Mouse (Mus musculus): ENCODE measurements around the gene Tmem213. TPM values are rescaled to one million over a fixed set of nuclear protein-coding genes. Genes with fewer than 3 reads are reported as not detected.

Tmem213 gene
- not detected in 2 replicates for polyA plus RNA-seq (2015; fragmentation: Nextera tagmentation; extraction: Ambion mirVana)

DNA sequence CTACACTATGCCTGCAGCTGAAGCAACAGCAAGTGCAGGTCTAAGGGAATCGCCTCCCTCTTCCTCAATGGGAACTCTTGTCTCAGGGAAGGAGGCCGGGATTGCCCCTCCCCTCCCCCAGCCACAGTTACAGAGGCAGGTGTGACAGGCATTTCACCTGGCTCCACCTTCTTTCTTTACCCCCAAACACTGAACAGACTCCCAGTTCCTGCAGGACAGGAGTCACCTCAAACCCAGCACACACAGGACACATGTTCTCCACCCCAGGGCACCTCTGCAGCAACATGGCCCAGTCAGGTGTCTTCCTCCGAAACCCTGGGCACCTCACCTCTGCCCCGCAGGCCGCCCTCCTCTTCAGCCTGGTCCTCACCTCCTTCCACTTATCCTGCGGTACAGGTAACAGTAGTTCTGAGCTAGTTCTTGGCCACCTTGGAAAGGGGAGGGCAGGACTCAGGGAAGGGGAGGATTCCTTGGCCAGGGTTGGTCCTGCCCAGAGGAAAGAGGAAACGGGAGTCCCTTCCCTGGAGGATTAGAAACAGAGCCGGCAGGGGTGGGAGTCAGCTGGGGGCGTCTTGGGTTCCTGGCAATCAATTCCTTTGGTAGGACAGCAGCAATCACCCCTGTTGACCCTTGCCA, at the start of gene Tmem213:
Gene Tmem213, plus strand, starts transcription at position 96 of the 636 bp plus-strand sequence.
- Histone ChIP-seq H3K9me3 (ENCODE audit: control insufficient read depth, low read length) (no peaks in the 10 kb centered on the region), H3K27ac (ENCODE audit: low read length) (no peak within 1 kb of the TSS), H3K36me3 (ENCODE audit: control insufficient read depth, insufficient read depth, low read length) (no peaks in the 10 kb centered on the region), H3K9ac (ENCODE audit: low read depth, low read length) (no peak within 1 kb of the TSS), H3K4me2 (ENCODE audit: low read depth, low read length) (no peak within 1 kb of the TSS), H3K27me3 (replicated peaks; ENCODE audit: control insufficient read depth, insufficient read depth, low read length) (no peaks in the 10 kb centered on the region), H3K4me3 (ENCODE audit: low read length) (no peak within 1 kb of the TSS), H3K4me1 (ENCODE audit: control insufficient read depth, insufficient read depth, low read length) (peaks cover 7% of the 10 kb centered on the region; the same call in 1 of the 2 replicates)
- 33% methylated on average over 9 of the region's 9 CpGs for WGBS
- ATAC-seq: no peak

DNA sequence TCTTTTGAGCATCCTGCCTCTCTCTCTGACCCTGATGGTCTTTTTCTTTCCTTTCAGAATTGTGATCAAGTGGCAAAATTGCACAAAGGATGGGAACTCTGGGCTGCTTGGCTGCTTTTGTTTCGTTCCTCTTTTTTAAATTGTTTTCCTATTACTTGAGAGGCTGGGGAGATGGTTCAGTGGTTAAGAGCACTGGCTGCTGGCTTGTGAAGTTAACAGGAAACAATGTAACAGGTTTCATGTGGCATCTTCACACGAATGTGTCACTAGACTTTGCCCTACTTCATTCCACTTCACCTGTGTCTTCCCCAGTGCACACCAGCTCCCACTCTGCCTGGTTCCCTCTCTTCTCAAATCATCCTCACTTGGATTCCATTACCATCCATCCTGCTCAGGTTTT, 44.4 kb upstream of the Tmem213 start:
- peaks cover 5% of the 10 kb centered on the region; the same call in 1 of the 2 replicates for H3K9me3 ChIP-seq (ENCODE audit: control insufficient read depth, low read length)
- H3K27me3 ChIP-seq (replicated peaks; ENCODE audit: control insufficient read depth, insufficient read depth, low read length): no peaks in the 10 kb centered on the region
- no peak overlapping the region for H3K27ac ChIP-seq (ENCODE audit: low read length)
- no peak for ATAC-seq
- no peaks in the 10 kb centered on the region for H3K36me3 ChIP-seq (ENCODE audit: control insufficient read depth, insufficient read depth, low read length)
- 80% methylated on average over 2 of the region's 2 CpGs for WGBS
- no peak overlapping the region for H3K4me3 ChIP-seq (ENCODE audit: low read length)
- peaks cover 2% of the 10 kb centered on the region; the same call in 1 of the 2 replicates for H3K4me1 ChIP-seq (ENCODE audit: control insufficient read depth, insufficient read depth, low read length)
- no peak overlapping the region for H3K4me2 ChIP-seq (ENCODE audit: low read depth, low read length)
- H3K9ac ChIP-seq (ENCODE audit: low read depth, low read length): no peak overlapping the region

DNA sequence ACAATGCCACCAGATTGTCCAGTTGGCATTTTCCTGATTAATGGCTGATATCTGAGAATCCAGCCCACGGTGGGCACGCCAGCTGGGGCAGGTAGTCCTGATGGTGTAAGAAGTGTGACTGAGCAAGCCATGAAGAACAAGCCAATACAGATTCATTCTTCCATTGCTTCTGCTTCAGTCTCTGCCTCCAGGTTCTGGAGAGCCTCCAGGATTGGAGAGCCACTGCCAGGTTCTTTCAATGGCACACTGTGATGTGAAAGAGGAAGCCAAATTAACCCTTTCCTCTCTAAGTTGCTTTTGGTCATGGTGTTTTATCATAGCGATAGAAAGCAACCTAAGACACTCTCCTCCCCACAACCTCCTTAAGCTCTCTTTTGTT, 43.9 kb upstream of the Tmem213 start:
- Histone ChIP-seq H3K9ac (ENCODE audit: low read depth, low read length) (no peak overlapping the region), H3K27me3 (replicated peaks; ENCODE audit: control insufficient read depth, insufficient read depth, low read length) (no peaks in the 10 kb centered on the region), H3K27ac (ENCODE audit: low read length) (no peak overlapping the region), H3K9me3 (ENCODE audit: control insufficient read depth, low read length) (peaks cover 5% of the 10 kb centered on the region; the same call in 1 of the 2 replicates), H3K36me3 (ENCODE audit: control insufficient read depth, insufficient read depth, low read length) (no peaks in the 10 kb centered on the region), H3K4me2 (ENCODE audit: low read depth, low read length) (no peak overlapping the region), H3K4me1 (ENCODE audit: control insufficient read depth, insufficient read depth, low read length) (peaks cover 2% of the 10 kb centered on the region; the same call in 1 of the 2 replicates), H3K4me3 (ENCODE audit: low read length) (no peak overlapping the region)
- WGBS: 87% methylated on average over 3 of the region's 3 CpGs
- ATAC-seq: no peak

DNA sequence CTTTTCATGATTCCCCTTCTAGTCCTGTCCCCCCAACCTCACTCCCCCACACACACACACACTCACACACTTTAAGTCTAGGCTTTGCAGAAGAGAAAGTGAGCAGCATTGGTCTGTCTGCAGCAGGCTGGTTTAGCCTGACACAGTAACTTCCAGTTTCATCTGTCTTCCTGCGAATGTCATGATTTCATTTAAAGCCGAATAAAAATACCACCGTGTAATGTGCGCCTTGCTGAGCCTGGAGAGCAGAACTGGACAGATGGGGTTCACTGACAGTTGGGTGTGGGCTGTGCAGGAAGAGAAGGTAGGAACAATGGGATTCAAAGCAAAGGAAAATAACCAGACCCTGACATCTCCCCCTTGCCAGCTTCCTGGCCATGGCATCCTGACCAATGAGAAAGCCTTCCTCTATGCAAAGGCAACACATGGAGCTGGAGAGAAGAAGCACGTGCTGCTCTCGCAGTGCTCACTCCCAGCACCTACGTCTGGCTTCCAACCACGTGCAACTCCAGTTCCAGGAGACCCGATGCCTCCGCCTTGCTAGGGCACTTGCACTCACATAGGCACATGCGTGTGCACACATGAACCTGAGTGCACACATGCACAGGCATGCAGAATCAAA, 43.4 kb upstream of the Tmem213 start:
- 73% methylated on average over 11 of the region's 11 CpGs for WGBS
- Histone ChIP-seq H3K4me2 (ENCODE audit: low read depth, low read length) (no peak overlapping the region), H3K9ac (ENCODE audit: low read depth, low read length) (no peak overlapping the region), H3K9me3 (ENCODE audit: control insufficient read depth, low read length) (peaks cover 5% of the 10 kb centered on the region; the same call in 1 of the 2 replicates), H3K27ac (ENCODE audit: low read length) (no peak overlapping the region), H3K4me3 (ENCODE audit: low read length) (no peak overlapping the region), H3K4me1 (ENCODE audit: control insufficient read depth, insufficient read depth, low read length) (peaks cover 2% of the 10 kb centered on the region; the same call in 1 of the 2 replicates), H3K27me3 (replicated peaks; ENCODE audit: control insufficient read depth, insufficient read depth, low read length) (no peaks in the 10 kb centered on the region), H3K36me3 (ENCODE audit: control insufficient read depth, insufficient read depth, low read length) (no peaks in the 10 kb centered on the region)
- ATAC-seq: no peak

DNA sequence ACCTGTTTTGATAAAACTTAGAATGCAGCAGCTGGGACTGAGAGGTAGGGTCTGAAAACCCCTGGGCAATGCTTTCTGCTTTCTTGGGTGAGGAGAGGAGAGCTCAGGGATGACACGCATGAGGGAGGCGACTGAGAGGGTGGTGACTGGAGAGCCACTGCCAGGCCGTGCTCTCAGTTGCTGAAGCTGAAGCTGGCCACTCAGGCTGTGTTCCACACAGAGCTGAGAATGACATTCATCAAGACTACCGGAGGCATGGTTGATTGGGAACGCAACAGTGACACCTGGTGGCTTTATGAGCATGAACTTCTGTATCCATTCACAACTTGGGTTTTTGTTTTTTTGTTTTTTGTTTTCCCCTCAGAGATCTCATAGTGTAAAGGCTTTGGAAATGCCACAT, 42.8 kb upstream of the Tmem213 start:
- no peaks in the 10 kb centered on the region for H3K27me3 ChIP-seq (replicated peaks; ENCODE audit: control insufficient read depth, insufficient read depth, low read length)
- WGBS: 3% methylated on average over 5 of the region's 5 CpGs
- peaks cover 2% of the 10 kb centered on the region; the same call in 1 of the 2 replicates for H3K4me1 ChIP-seq (ENCODE audit: control insufficient read depth, insufficient read depth, low read length)
- no peaks in the 10 kb centered on the region for H3K36me3 ChIP-seq (ENCODE audit: control insufficient read depth, insufficient read depth, low read length)
- H3K27ac ChIP-seq (ENCODE audit: low read length): no peak overlapping the region
- no peak overlapping the region for H3K9ac ChIP-seq (ENCODE audit: low read depth, low read length)
- ATAC-seq: peak; percentile 76
- peaks cover 5% of the 10 kb centered on the region; the same call in 1 of the 2 replicates for H3K9me3 ChIP-seq (ENCODE audit: control insufficient read depth, low read length)
- H3K4me3 ChIP-seq (ENCODE audit: low read length): no peak overlapping the region
- H3K4me2 ChIP-seq (ENCODE audit: low read depth, low read length): no peak overlapping the region

- no peak for ATAC-seq
- no peaks in the 10 kb centered on the region for H3K27me3 ChIP-seq (replicated peaks; ENCODE audit: control insufficient read depth, insufficient read depth, low read length)
- H3K27ac ChIP-seq (ENCODE audit: low read length): no peak overlapping the region
- H3K36me3 ChIP-seq (ENCODE audit: control insufficient read depth, insufficient read depth, low read length): no peaks in the 10 kb centered on the region
- WGBS: 76% methylated on average over 4 of the region's 4 CpGs
- H3K9me3 ChIP-seq (ENCODE audit: control insufficient read depth, low read length): no peaks in the 10 kb centered on the region
- no peak overlapping the region for H3K9ac ChIP-seq (ENCODE audit: low read depth, low read length)
- H3K4me1 ChIP-seq (ENCODE audit: control insufficient read depth, insufficient read depth, low read length): peaks cover 2% of the 10 kb centered on the region; the same call in 1 of the 2 replicates
- no peak overlapping the region for H3K4me2 ChIP-seq (ENCODE audit: low read depth, low read length)
- no peak overlapping the region for H3K4me3 ChIP-seq (ENCODE audit: low read length)
These were observed 37.8 kb upstream of the Tmem213 start for GRCm38 (mm10) chr6:38071256-38071655.

DNA sequence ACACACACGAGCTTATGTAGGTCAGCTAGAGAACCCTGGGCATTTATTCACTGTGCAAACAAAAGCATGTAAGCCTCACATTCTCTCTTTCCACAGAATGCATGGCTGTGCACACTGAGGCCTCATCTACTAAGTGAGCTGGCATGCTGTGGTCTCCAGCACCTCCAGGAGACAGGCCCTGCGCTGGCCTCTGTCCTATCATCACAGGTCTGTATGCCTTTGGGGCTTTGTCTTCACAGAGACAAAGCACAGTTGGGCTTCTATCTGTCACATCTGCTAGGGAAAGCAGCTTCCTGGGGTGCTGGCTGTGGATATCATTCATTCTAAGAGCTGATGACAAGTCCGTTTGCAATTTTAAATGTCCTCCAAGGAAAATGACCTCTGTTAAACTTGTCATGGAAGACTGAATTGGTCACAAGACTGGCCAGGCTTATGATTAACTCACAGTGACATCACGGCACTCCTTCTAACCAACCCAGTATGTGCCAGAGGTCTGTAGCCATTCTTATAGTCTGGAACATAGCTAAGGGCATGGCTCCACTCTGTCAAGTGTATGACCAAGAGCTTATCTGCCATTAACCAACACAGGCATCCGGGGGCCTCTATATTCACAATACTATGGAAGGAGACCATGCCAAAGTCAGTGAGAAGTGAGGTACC, 36.8 kb upstream of the Tmem213 start:
- Histone ChIP-seq H3K27ac (ENCODE audit: low read length) (no peak overlapping the region), H3K4me2 (ENCODE audit: low read depth, low read length) (no peak overlapping the region), H3K36me3 (ENCODE audit: control insufficient read depth, insufficient read depth, low read length) (no peaks in the 10 kb centered on the region), H3K4me3 (ENCODE audit: low read length) (no peak overlapping the region), H3K27me3 (replicated peaks; ENCODE audit: control insufficient read depth, insufficient read depth, low read length) (no peaks in the 10 kb centered on the region), H3K9me3 (ENCODE audit: control insufficient read depth, low read length) (no peaks in the 10 kb centered on the region), H3K9ac (ENCODE audit: low read depth, low read length) (no peak overlapping the region), H3K4me1 (ENCODE audit: control insufficient read depth, insufficient read depth, low read length) (peaks cover 2% of the 10 kb centered on the region; the same call in 1 of the 2 replicates)
- ATAC-seq: no peak
- 65% methylated on average over 5 of the region's 5 CpGs for WGBS

GRCm38 (mm10) chr6:38073592-38073991, 35.5 kb upstream of the Tmem213 start:
- no peak overlapping the region for H3K4me3 ChIP-seq (ENCODE audit: low read length)
- H3K4me2 ChIP-seq (ENCODE audit: low read depth, low read length): no peak overlapping the region
- ATAC-seq: no peak
- H3K36me3 ChIP-seq (ENCODE audit: control insufficient read depth, insufficient read depth, low read length): no peaks in the 10 kb centered on the region
- no peak overlapping the region for H3K27ac ChIP-seq (ENCODE audit: low read length)
- 88% methylated on average over 3 of the region's 3 CpGs for WGBS
- H3K9me3 ChIP-seq (ENCODE audit: control insufficient read depth, low read length): no peaks in the 10 kb centered on the region
- no peak overlapping the region for H3K9ac ChIP-seq (ENCODE audit: low read depth, low read length)
- no peaks in the 10 kb centered on the region for H3K27me3 ChIP-seq (replicated peaks; ENCODE audit: control insufficient read depth, insufficient read depth, low read length)
- peaks cover 2% of the 10 kb centered on the region; the same call in 1 of the 2 replicates for H3K4me1 ChIP-seq (ENCODE audit: control insufficient read depth, insufficient read depth, low read length)

GRCm38 (mm10) chr6:38080364-38080763, 28.7 kb upstream of the Tmem213 start:
- H3K27me3 ChIP-seq (replicated peaks; ENCODE audit: control insufficient read depth, insufficient read depth, low read length): no peaks in the 10 kb centered on the region
- H3K4me1 ChIP-seq (ENCODE audit: control insufficient read depth, insufficient read depth, low read length): peaks cover 7% of the 10 kb centered on the region; the same call in 1 of the 2 replicates
- ATAC-seq: no peak
- no peak overlapping the region for H3K9ac ChIP-seq (ENCODE audit: low read depth, low read length)
- WGBS: 61% methylated on average over 4 of the region's 4 CpGs
- H3K36me3 ChIP-seq (ENCODE audit: control insufficient read depth, insufficient read depth, low read length): no peaks in the 10 kb centered on the region
- no peak overlapping the region for H3K4me3 ChIP-seq (ENCODE audit: low read length)
- H3K9me3 ChIP-seq (ENCODE audit: control insufficient read depth, low read length): no peaks in the 10 kb centered on the region
- no peak overlapping the region for H3K27ac ChIP-seq (ENCODE audit: low read length)
- H3K4me2 ChIP-seq (ENCODE audit: low read depth, low read length): no peak overlapping the region
